Mouse (Mus musculus): ENCODE data around the gene Atf7ip.
A peak's percentile ranks its signal among the peaks of the same experiment; 100 is the strongest.

Atf7ip gene

DNA sequence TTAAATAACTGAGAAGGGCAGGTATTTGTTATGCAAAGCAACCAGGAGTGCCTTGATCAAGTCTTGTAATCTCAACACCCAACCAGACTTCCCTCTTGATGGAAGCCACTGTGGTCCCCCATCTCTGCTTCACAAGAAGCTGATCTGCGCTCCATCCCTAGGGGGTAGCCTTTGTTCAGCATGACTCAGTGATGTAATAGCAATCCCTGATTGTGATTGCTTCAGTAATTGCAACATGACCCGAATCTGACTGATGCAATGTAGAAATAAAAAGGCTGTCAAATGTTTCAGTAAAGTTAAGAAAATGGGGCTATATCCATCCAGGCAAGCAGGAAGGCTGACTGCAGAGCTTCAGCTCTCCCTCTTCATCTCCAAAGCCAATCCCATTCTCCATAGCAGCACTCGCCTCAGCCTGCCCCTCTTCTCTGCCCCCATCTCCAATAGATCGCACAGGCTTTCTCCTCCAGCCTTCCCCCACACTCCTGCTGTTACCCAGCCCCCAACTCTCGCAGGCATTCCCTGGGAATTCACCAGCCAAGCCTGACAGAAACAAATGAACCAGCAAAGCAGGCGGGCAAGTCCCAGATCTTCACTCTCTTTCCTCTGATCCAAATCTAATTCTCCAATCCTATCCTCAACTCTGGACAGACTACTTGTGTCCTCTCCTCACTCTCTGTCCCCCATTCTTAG, 30.7 kb upstream of the Atf7ip start:
- no peak for TF ChIP-seq CTCF (conservative IDR thresholded peaks at IDR 0.05; ENCODE audit: low read length)
- no peak for TF ChIP-seq POU5F1 (IDR thresholded peaks at IDR 0.05; ENCODE audit: borderline replicate concordance, low read length)
- TF ChIP-seq NANOG (IDR thresholded peaks at IDR 0.05; ENCODE audit: borderline replicate concordance, low read length), result no peak
- H3K36me3 ChIP-seq (ENCODE audit: insufficient read depth, low read length), result peaks cover 12% of the 10 kb centered on the region
- no peaks in the 10 kb centered on the region for H3K27me3 ChIP-seq (ENCODE audit: insufficient read depth, low read length)
- H3K9me3 ChIP-seq (ENCODE audit: low read length), result peaks cover 64% of the 10 kb centered on the region
- no peak overlapping the region for H3K4me3 ChIP-seq (replicated peaks; ENCODE audit: low read length)
- peaks cover 33% of the 10 kb centered on the region for H3K4me1 ChIP-seq (replicated peaks; ENCODE audit: low read depth, low read length)

DNA sequence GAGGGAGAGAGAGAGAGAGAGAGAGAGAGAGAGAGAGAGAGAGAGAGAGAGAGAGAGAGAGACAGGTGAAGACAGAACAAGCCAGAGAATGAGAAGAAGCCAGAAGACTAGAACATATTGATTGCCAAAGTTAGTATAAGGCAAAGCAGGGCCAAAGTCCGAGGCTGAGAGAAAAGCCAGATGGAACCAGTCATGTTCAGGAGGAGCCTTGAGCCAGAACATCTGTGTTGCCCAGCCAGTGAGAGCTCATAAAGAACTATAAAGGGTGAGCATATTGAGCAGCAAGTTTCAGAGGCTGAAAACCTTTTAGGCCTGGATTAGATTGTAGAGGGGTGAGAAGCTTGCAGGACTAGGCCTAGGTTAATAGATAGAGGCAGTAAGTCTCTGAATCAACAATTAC, 28.1 kb upstream of the Atf7ip start:
- H3K36me3 ChIP-seq (ENCODE audit: insufficient read depth, low read length), result peaks cover 7% of the 10 kb centered on the region
- no peak for TF ChIP-seq NANOG (IDR thresholded peaks at IDR 0.05; ENCODE audit: borderline replicate concordance, low read length)
- TF ChIP-seq CTCF (conservative IDR thresholded peaks at IDR 0.05; ENCODE audit: low read length), result no peak
- TF ChIP-seq POU5F1 (IDR thresholded peaks at IDR 0.05; ENCODE audit: borderline replicate concordance, low read length), result no peak
- H3K4me3 ChIP-seq (replicated peaks; ENCODE audit: low read length), result no peak overlapping the region
- peaks cover 21% of the 10 kb centered on the region for H3K4me1 ChIP-seq (replicated peaks; ENCODE audit: low read depth, low read length)
- H3K27me3 ChIP-seq (ENCODE audit: insufficient read depth, low read length), result no peaks in the 10 kb centered on the region
- H3K9me3 ChIP-seq (ENCODE audit: low read length), result peaks cover 77% of the 10 kb centered on the region

DNA sequence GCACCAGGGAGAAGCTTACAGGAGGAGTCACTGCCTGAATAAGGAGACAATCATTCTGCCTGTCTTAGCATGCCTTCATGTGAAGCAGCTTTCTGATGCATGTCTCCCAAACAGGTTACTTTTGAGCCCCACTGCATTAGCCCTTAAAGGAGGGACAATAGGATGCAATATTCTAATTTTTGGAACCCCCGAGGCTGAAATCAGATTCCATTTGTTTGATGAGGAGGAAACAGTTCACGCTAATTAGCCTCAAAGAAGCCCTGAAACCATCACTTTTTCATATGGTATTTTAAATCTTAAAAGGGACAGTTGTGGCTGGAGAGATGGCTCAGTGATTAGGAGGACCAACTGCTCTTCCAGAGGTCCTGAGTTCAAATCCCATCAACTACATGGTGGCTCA, 22.4 kb upstream of the Atf7ip start:
- Histone ChIP-seq H3K4me3 (replicated peaks; ENCODE audit: low read length) (no peak overlapping the region), H3K9me3 (ENCODE audit: low read length) (peaks cover 65% of the 10 kb centered on the region), H3K4me1 (replicated peaks; ENCODE audit: low read depth, low read length) (peaks cover 9% of the 10 kb centered on the region), H3K27me3 (ENCODE audit: insufficient read depth, low read length) (peaks cover 6% of the 10 kb centered on the region; the same call in 1 of the 2 replicates), H3K36me3 (ENCODE audit: insufficient read depth, low read length) (no peaks in the 10 kb centered on the region)
- TF ChIP-seq NANOG (IDR thresholded peaks at IDR 0.05; ENCODE audit: borderline replicate concordance, low read length) (no peak), CTCF (conservative IDR thresholded peaks at IDR 0.05; ENCODE audit: low read length) (no peak), POU5F1 (IDR thresholded peaks at IDR 0.05; ENCODE audit: borderline replicate concordance, low read length) (no peak)

DNA sequence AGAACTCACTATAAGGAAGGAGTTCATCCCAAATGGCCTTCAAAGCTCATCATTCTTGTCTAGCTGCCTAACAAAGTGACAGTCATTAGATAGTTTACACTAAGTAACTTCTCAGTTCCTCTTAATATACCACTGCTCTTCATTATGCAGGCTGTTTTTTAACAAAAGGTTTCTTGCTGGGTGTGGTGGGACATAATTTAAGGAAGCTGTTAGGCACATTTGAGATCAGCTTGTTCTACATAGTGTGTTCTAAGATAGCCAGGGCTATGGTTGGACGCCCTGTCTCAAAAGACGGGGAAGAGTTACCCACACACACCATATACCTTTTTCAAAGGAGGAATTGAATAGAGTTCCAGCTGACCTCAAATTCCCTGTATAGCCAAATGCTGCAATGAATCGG, 21.9 kb upstream of the Atf7ip start:
- Histone ChIP-seq H3K9me3 (ENCODE audit: low read length) (peaks cover 65% of the 10 kb centered on the region), H3K4me1 (replicated peaks; ENCODE audit: low read depth, low read length) (peaks cover 9% of the 10 kb centered on the region), H3K4me3 (replicated peaks; ENCODE audit: low read length) (no peak overlapping the region), H3K36me3 (ENCODE audit: insufficient read depth, low read length) (no peaks in the 10 kb centered on the region), H3K27me3 (ENCODE audit: insufficient read depth, low read length) (peaks cover 6% of the 10 kb centered on the region; the same call in 1 of the 2 replicates)
- no peak for TF ChIP-seq POU5F1 (IDR thresholded peaks at IDR 0.05; ENCODE audit: borderline replicate concordance, low read length)

DNA sequence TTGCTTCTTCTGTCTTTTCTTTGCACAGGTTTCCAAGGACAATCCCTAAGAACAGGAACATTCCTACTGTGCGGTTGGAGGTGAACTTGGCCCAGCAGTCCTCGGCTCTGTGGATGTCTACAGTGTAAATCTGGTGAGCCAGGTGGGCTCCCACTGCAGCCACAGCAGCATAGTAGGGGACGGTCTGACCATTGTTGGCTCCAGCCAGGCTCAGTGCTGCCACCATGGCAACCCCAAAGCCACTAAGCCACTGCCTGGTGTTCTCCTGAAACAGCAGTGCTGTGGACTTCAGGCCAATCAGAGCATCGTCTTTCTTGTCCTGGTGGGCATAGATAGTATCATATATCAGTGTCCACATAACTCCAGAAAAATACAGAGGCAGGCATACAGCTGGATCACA, 19.8 kb upstream of the Atf7ip start:
- Histone ChIP-seq H3K9me3 (ENCODE audit: low read length) (peaks cover 61% of the 10 kb centered on the region), H3K36me3 (ENCODE audit: insufficient read depth, low read length) (no peaks in the 10 kb centered on the region), H3K4me3 (replicated peaks; ENCODE audit: low read length) (no peak overlapping the region), H3K27me3 (ENCODE audit: insufficient read depth, low read length) (peaks cover 6% of the 10 kb centered on the region; the same call in 1 of the 2 replicates), H3K4me1 (replicated peaks; ENCODE audit: low read depth, low read length) (peaks cover 20% of the 10 kb centered on the region)
- TF ChIP-seq CTCF (conservative IDR thresholded peaks at IDR 0.05; ENCODE audit: low read length) (no peak), NANOG (IDR thresholded peaks at IDR 0.05; ENCODE audit: borderline replicate concordance, low read length) (no peak), POU5F1 (IDR thresholded peaks at IDR 0.05; ENCODE audit: borderline replicate concordance, low read length) (no peak)

DNA sequence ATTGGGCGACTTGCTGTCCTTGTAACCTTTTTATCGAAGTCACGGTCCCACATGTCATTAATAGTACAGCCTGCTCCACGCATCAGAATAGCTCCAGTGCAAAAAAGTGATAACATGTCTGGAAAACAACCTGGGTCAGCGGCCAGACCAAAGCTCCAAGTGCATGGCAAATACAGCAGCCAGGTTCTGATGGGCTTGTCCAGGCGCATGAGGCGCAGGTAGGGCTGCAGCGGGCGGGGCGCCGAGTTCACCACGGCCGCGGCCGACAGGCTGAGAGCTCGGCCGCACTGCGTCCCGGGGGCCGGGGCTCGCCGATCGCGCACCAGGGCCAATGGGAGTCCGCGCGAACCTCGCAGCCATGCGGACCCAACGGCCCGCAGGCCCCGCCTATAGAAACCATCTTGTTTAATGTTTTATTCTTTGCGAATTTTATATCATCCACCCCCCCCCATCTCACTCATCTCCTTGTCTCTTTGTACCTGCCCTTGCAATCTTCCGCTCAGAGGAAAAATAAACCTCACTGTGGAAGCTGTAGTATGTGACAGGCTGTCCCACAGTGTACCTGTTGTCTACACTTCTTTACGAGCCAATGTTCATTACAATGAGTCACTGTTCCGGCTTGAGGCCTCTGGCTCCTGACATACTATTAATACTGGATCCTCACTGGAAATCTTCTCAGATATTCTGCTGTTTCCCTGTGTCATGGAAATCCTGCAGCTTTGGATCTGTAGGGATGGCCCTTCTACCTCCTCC, 19.0 kb upstream of the Atf7ip start:
- Histone ChIP-seq H3K4me3 (replicated peaks; ENCODE audit: low read length) (peak overlapping the region; percentile 55), H3K36me3 (ENCODE audit: insufficient read depth, low read length) (peaks cover 6% of the 10 kb centered on the region; the same call in 1 of the 2 replicates), H3K4me1 (replicated peaks; ENCODE audit: low read depth, low read length) (peaks cover 27% of the 10 kb centered on the region), H3K9me3 (ENCODE audit: low read length) (peaks cover 61% of the 10 kb centered on the region), H3K27me3 (ENCODE audit: insufficient read depth, low read length) (peaks cover 6% of the 10 kb centered on the region; the same call in 1 of the 2 replicates)
- no peak for TF ChIP-seq POU5F1 (IDR thresholded peaks at IDR 0.05; ENCODE audit: borderline replicate concordance, low read length)
- no peak for TF ChIP-seq NANOG (IDR thresholded peaks at IDR 0.05; ENCODE audit: borderline replicate concordance, low read length)
- TF ChIP-seq CTCF (conservative IDR thresholded peaks at IDR 0.05; ENCODE audit: low read length), result no peak

DNA sequence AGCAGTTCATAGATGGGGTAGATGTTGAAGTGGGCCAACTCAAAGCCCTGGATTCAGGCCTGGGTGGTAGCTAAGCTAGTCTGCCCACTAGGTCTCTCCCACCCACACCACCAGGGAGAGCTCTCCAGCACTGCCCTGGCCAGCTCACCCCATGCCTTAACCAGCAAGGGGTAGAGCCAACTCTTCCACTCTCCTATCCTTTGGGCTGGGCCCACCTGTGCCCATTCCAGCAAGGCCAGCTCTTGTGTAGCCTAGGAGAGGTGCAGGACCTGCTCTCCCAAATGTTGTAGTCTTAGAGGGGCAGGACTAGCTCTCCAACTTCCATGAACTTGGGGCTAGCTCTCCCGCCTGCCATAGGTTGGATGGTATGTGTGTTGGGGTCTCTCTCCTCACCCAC, 18.4 kb upstream of the Atf7ip start:
- TF ChIP-seq NANOG (IDR thresholded peaks at IDR 0.05; ENCODE audit: borderline replicate concordance, low read length) (no peak), POU5F1 (IDR thresholded peaks at IDR 0.05; ENCODE audit: borderline replicate concordance, low read length) (no peak), CTCF (conservative IDR thresholded peaks at IDR 0.05; ENCODE audit: low read length) (no peak)
- Histone ChIP-seq H3K4me1 (replicated peaks; ENCODE audit: low read depth, low read length) (peaks cover 32% of the 10 kb centered on the region), H3K36me3 (ENCODE audit: insufficient read depth, low read length) (peaks cover 12% of the 10 kb centered on the region; the same call in 1 of the 2 replicates), H3K9me3 (ENCODE audit: low read length) (peaks cover 61% of the 10 kb centered on the region), H3K4me3 (replicated peaks; ENCODE audit: low read length) (no peak overlapping the region; the same call in 1 of the 2 replicates), H3K27me3 (ENCODE audit: insufficient read depth, low read length) (peaks cover 6% of the 10 kb centered on the region; the same call in 1 of the 2 replicates)

DNA sequence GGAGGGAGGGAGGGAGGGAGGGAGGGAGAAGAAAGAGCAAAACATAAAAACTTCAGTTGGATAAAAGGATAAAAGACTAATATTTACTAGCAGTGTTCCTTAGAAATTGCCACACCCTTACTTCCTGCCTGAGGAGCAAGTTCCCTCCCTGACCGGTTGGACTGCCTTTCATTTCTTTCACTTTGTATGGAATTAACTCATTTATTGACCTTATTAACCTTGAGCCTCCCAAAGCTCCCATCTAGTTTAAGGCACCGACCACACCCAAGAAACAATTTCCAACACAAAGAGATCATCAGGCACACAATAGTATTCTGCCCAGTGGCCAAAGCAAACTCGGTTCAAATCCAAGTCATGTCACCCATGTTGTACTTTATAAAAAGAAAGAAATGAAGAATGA, 16.1 kb upstream of the Atf7ip start:
- Histone ChIP-seq H3K27me3 (ENCODE audit: insufficient read depth, low read length) (peaks cover 6% of the 10 kb centered on the region; the same call in 1 of the 2 replicates), H3K9me3 (ENCODE audit: low read length) (peaks cover 58% of the 10 kb centered on the region), H3K4me3 (replicated peaks; ENCODE audit: low read length) (no peak overlapping the region), H3K36me3 (ENCODE audit: insufficient read depth, low read length) (peaks cover 12% of the 10 kb centered on the region; the same call in 1 of the 2 replicates), H3K4me1 (replicated peaks; ENCODE audit: low read depth, low read length) (peaks cover 34% of the 10 kb centered on the region)
- TF ChIP-seq NANOG (IDR thresholded peaks at IDR 0.05; ENCODE audit: borderline replicate concordance, low read length) (peak; percentile 77), CTCF (conservative IDR thresholded peaks at IDR 0.05; ENCODE audit: low read length) (no peak)
